Mouse (Mus musculus) erythroblast, adult 5-6 weeks (primary cell): ENCODE results near the gene Dctn2. TPM values are rescaled to one million over a fixed set of nuclear protein-coding genes. Genes with fewer than 3 reads are reported as not detected.
"Not testable (repeated sequence)": the region's sequence is repeated elsewhere in the genome, so short reads cannot be mapped to it uniquely, and the experiment has no call there.

Experiments used
- ATAC-seq: replicated peaks from 2 replicates; pipeline ENCODE4 v1.8.0; 2016; ENCODE audit warnings: moderate number of reproducible peaks, mild to moderate bottlenecking, moderate TSS enrichment, inconsistent platforms; ENCODE audit not compliant: poor library complexity, low FRiP score, severe bottlenecking
- total RNA-seq, 2 experiments: library from RNA; stranded (forward) in 1 of 2; stranded (reverse) in 1 of 2; fragments of 150-400 nt in 1 of 2; fragments of 200-764, 138-1000 nt in 1 of 2; gene quantifications; 2 replicates each; pipeline versions ENCODE4 v1.2.3 to v1.2.4; 2015 to 2017; ENCODE audit warnings: low replicate concordance in 2 of 2

The Dctn2 gene
- total RNA-seq, 2 experiments from 2014 or later: 32.5 to 73.0 TPM

DNA sequence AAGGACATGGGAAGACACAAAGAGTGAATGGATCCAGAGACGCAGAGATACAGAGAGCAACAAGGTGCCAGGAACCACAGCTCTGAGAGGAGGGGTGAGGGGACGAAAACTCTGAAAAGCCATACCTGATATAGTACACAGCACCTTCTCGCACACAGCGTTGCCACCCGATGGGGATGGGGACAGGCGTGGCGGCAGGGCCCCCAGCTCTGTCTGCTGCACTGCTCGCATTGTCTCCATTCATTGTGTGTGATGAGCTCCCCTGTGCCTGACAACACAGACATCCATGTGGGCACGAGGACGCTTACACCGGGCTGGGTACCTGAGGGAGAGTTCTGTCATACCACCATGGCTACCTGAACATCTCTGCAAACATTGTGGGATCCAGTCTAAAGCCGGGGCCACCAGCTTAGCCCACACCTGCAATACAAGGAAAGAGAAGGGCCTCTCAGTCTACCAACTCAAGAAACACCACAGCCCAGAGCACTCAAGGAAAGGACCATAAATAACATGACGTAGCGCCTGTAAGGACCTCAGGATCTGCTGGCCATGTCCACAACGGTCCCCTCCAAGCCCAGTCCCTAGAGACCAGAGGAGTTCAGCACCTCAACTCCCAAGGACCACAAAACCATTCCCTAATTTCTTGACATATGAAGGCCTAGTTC is 21.2 kb downstream of the Dctn2 start:
- ATAC-seq: no peak

DNA sequence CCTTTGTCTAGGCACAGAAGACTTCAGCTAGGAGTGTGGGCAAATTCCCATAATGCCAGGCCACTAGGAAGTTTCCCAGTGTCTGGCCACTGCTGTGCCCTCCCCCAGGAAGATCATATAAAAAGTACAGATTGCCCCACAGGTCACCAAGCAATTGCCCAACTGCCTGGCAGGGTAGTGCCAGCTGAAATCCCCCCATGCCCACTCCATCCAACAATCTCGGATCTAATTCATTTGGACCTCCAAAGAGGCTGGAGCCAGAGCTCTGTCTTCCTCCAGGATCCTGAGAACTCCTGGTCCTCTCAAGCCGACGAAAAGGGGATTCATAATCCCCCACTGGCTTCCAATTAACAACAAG is 21.7 kb downstream of the Dctn2 start:
- ATAC-seq: no peak

DNA sequence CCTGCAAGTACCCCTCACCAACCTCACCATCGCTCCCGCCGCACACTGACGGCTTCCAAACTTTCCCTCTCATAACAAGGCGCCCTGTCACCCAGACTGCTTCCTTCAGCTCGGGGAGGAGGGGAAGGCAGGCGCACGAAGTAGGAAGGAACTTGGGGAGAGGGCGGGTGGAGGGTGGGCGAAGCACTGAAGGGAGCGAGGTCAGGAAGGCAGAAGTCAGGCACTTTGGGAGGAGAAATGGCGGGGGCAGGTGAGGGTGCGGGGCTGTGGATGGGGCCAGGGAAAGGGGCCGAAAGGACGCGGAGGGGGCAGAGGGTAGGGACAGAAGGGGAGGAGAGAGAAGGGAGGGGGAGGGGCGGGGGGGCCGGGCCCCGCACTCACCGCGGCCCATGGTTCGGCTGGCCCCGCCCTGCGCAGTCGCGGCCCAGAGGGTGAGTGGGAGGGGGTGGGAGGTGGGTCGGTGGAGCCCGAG is 22.2 kb downstream of the Dctn2 start:
- no peak for ATAC-seq

- peak; percentile 53 for ATAC-seq
Observed at GRCm38 (mm10) chr10:127288800-127289572, 22.8 kb downstream of the Dctn2 start, which contains the start of gene Mbd6. Mbd6 (minus strand) TSS chr10:127289018.

DNA sequence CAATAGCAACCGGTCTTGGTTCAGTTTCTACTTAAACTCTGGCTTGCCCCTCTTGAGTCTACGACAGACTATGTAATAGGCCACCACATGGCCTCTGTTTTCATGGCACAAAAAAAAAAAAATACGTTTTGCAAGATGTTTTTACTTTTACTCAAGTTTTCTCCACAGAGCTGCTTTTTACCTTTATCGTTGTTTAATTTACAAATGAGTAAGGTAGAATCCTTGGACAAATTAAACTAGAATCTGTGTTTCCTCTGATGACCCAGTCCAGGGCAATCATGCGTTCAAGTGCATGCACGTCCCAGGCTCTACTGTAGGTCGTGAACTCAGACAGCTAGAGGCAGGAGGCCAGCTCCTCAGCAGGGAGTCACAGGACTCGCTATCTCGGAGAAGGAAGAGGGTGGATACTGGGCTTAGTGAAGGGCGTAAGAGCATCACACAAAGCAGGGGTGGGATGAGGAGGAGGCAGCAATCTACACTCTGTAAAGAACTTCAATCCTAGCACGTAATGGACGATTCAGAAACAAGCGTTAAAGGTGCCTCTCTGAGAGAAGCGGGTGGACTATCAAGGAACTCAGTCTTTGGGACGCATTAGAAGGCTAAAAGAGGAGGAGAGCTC is 23.5 kb downstream of the Dctn2 start:
- peak; percentile 35 for ATAC-seq

GRCm38 (mm10) chr10:127290307-127290929 is 24.2 kb downstream of the Dctn2 start:
- ATAC-seq: peak; percentile 77

DNA sequence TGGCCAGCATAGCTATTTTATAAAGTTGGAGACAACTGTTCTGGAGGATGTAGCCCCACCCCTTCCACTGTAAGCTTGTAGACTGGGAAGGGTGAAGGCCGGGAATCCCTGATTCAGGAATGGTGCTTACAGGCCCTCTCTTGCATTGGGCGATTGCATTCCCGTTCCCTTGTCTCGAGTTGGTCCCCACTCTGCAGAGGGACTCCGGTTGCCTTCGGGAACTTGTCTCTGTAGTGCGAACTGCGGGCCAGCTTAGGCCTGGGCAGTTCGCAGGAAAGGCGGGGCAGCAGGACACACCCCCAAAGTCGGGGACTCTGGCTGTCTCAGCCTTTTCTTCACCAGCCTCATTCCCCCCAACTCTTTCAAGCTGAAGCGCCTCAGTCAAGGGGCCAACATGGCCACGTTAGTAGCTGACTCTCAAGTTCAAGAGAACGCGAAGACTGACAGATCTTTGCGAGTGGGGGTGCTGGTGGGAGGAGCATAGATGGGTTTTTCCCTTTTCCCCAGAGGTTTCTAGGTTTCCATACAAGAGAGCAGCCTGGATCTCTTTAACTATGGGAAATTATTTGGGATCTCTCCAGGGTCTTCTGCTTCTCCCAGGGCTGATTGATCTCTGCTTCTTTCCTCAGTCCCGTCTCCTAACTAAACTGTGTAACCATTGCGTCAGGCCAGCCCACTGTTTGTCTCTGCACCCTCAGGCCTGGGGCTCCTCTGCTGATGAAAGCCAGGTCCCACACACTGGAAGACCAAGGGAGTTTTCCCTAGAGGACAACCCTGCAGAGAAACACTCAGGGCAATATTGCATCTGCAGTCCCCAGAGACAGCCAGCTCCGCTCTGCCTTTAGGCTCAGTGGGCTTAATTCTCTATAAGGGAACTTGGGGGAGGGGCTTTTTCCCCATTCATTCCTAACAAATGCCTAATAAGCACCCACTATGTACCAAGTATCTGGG is 25.0 kb downstream of the Dctn2 start:
- ATAC-seq: peak; percentile 50

DNA sequence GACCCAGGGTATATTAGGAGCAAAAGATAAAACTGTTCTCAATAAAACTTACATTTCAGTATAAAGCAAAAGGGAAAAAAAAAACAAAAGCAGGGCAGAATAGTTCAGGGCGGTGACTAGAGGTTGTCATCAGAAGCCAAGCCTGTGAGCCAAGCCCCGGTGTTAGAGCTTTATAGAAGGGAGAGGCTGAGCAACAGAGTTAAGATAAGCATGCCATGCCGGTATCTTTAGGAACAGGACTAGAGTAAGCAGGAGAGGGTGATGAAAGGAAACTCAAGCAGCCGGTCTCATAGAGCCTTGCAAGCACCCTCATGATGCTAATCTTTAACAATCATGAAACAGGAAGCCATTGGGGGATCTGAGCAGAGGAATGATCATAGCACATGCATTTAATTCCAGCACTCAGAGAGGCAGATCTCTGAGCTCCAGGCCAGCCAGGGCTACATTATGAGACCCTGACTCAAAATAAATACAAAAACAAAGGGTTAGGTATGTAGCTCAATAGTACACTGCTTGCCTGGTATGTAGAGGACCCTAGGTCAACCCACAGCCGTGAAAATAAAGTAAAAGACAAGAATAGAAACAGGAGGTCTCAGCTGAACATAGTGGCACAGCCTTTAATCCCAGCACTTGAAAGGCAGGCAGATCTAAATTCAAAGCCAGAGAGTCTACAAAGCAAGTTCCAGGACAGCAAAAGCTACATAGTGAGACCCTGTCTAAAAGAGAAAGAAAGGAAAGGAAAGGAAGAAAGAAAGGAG is 25.9 kb downstream of the Dctn2 start:
- ATAC-seq: peak; percentile 38

DNA sequence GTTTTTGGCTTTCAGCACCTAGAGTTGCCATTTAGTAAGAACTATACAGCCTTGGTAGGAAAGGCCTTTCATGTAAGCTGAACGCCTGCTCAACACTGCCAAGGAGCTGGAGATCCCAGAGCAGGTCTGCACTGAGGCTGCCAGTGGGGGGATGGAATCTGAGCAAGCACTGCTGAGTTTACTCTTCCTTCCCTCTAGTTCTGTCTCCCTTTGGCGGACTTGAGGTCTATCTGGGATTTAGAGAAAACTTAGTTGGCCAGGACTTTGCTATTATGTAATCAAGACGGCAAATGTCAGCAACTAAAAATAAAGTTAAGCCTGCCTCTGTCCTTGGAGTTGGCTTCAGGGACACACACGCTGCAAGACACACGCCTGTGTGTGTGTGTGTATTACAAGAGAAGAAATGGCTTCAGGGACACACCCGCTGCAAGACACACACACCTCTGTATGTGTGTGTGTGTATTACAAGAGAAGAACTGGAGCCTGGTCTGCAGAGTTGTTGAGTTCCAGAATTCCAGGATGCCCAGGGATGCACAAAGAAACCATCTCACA is 26.9 kb downstream of the Dctn2 start:
- ATAC-seq: no peak

GRCm38 (mm10) chr10:127293590-127294113 is 27.5 kb downstream of the Dctn2 start:
- no peak for ATAC-seq

- ATAC-seq: no peak
Observed at GRCm38 (mm10) chr10:127294895-127295510, 28.8 kb downstream of the Dctn2 start.

GRCm38 (mm10) chr10:127295986-127296794 is 30.0 kb downstream of the Dctn2 start:
- no peak for ATAC-seq

- no peak for ATAC-seq
Observed at GRCm38 (mm10) chr10:127297015-127297871, 31.1 kb downstream of the Dctn2 start.

DNA sequence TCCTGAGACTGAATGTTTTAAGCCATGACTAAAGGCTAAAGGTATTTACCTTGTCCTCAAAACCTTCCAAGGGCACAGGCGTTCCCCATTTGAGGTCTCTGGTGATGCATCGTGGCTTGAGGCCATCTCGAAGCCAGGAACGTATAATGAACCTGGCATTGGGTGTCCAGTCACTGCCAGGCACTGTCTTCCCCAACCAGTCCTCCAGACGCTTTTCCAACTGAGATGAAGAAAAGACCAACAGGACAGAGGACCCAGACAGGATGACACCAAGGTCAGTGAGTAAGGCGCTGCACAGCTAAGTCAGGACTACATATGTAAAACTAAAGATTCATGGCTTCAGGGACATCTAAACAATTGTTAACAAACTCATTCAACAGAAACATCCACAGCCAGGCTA is 34.2 kb downstream of the Dctn2 start:
- ATAC-seq: no peak

DNA sequence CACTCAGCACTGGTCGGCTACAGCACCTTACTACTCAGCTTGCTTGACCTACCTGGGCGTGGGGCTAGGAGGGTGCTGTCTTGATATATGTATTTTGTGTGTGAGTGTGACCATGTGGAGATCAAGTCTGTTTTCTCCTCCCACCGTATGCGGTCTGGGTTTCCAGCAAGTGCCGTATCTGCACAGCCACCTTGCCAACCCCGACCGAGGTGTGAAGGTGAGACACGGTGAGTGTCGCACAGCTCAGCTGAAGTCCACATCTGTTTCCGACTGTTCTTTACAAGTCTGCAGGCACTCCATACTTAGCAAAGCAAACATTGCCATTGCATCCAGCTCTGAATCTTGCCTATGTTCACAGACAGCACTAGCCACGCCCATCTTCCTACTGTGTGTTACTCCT is 37.0 kb downstream of the Dctn2 start:
- ATAC-seq: no peak

DNA sequence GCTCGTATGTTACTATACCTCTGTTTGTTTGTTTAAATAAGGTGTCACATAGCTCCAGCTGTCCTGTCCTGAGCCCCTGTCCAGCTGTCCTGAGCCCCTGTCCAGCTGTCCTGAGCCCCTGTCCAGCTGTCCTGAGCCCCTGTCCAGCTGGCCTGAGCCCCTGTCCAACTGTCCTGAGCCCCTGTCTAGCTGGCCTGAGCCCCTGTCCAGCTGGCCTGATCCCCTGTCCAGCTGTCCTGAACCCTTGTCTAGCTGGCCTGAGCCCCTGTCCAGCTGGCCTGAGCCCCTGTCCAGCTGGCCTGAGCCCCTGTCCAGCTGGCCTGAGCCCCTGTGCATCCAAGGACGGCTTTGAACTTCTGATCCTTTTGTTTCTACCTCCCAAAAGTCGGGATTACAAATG is 43.0 kb downstream of the Dctn2 start:
- ATAC-seq: not testable (repeated sequence)
